Mouse (Mus musculus) left cerebral cortex, adult 9 months (tissue): Measurements from ENCODE around the gene Srpk2.
"Not testable (repeated sequence)": the region's sequence is repeated elsewhere in the genome, so short reads cannot be mapped to it uniquely, and the experiment has no call there.

ENCODE experiments used
- DNase-seq, 2 experiments: peaks; one replicate each; pipeline ENCODE4 v3.0.0; 2022; ENCODE audit warnings: low spot score in 2 of 2

The Srpk2 gene

GRCm38 (mm10) chr5:23568188-23568587 is 116.2 kb downstream of the Srpk2 start:
- no peak for DNase-seq

GRCm38 (mm10) chr5:23566382-23566781 is 118.0 kb downstream of the Srpk2 start:
- DNase-seq: no peak

GRCm38 (mm10) chr5:23562278-23563060 is 121.9 kb downstream of the Srpk2 start:
- no peak for DNase-seq

- no peak for DNase-seq
Measured at GRCm38 (mm10) chr5:23561227-23561626, 123.2 kb downstream of the Srpk2 start.

- DNase-seq: no peak
Measured at GRCm38 (mm10) chr5:23560171-23560570, 124.2 kb downstream of the Srpk2 start.

GRCm38 (mm10) chr5:23556007-23556770 is 128.2 kb downstream of the Srpk2 start:
- no peak for DNase-seq

GRCm38 (mm10) chr5:23553338-23553737 is 131.1 kb downstream of the Srpk2 start:
- DNase-seq: not testable (repeated sequence)

GRCm38 (mm10) chr5:23551687-23552086 is 132.7 kb downstream of the Srpk2 start:
- no peak for DNase-seq

- no peak for DNase-seq
Measured at GRCm38 (mm10) chr5:23535692-23536091, 148.7 kb downstream of the Srpk2 start.

GRCm38 (mm10) chr5:23531541-23532096 is 152.8 kb downstream of the Srpk2 start:
- DNase-seq: peak in 1 of 2 experiments; percentile 41

- no peak for DNase-seq
Measured at GRCm38 (mm10) chr5:23531100-23531499, 153.3 kb downstream of the Srpk2 start.

- no peak for DNase-seq
Measured at GRCm38 (mm10) chr5:23524621-23525020, 159.8 kb downstream of the Srpk2 start.

GRCm38 (mm10) chr5:23523936-23524335 is 160.5 kb downstream of the Srpk2 start:
- no peak for DNase-seq

GRCm38 (mm10) chr5:23521645-23522044 is 162.8 kb downstream of the Srpk2 start:
- no peak for DNase-seq

- no peak for DNase-seq
Measured at GRCm38 (mm10) chr5:23519679-23520078, 164.7 kb downstream of the Srpk2 start.

- DNase-seq: no peak
Measured at GRCm38 (mm10) chr5:23518673-23519072, 165.7 kb downstream of the Srpk2 start.

- peak; percentile 61 to 71 for DNase-seq
Measured at GRCm38 (mm10) chr5:23517839-23518238, 166.6 kb downstream of the Srpk2 start.

GRCm38 (mm10) chr5:23516962-23517361 is 167.5 kb downstream of the Srpk2 start:
- DNase-seq: no peak

- DNase-seq: no peak
Measured at GRCm38 (mm10) chr5:23515038-23515437, 169.4 kb downstream of the Srpk2 start.

- no peak for DNase-seq
Measured at GRCm38 (mm10) chr5:23513468-23513867, 170.9 kb downstream of the Srpk2 start.

GRCm38 (mm10) chr5:23512556-23512955 is 171.9 kb downstream of the Srpk2 start:
- DNase-seq: no peak

- no peak for DNase-seq
Measured at GRCm38 (mm10) chr5:23511456-23511855, 173.0 kb downstream of the Srpk2 start.

GRCm38 (mm10) chr5:23508630-23509029 is 175.8 kb downstream of the Srpk2 start:
- DNase-seq: no peak
